Mouse (Mus musculus) brain, embryonic 14.5 days (tissue): ENCODE data around the gene Anapc2.

Experiments
- CTCF ChIP-seq: fragments of 200-500 bp; IDR thresholded peaks from 2 replicates; pipeline ENCODE4 v1.5.1; 2012; ENCODE audit warnings: inconsistent platforms, mild to moderate bottlenecking, moderate library complexity, borderline replicate concordance; ENCODE audit not compliant: insufficient read depth, insufficient read length; ENCODE audit errors: extremely low read depth
- POLR2A ChIP-seq: fragments of 200-500 bp; IDR thresholded peaks from 2 replicates; pipeline ENCODE4 v1.6.1; 2012; ENCODE audit warnings: mild to moderate bottlenecking, inconsistent platforms, borderline replicate concordance; ENCODE audit not compliant: poor library complexity, insufficient read depth, insufficient read length, severe bottlenecking; ENCODE audit errors: extremely low read depth

DNA sequence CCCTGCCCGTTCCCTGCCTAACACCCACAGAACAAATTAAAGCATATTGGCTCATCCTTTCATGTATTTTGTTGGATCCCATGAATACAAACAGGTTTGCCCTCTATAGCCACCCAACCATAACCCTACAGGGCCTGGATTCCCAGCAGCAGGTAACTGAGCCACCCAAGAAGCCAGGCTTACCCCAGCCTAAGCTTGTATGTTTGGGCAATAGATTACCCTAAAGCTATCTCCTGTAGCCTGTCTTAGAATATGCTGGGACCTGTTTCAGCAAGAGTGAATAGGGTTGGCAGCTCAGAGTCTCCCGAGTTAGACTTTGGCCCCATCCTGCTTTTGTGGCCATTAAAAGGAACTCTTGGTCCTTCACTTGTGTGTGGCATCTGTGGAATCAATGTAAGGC, 13.3 kb downstream of the Anapc2 start:
- TF ChIP-seq POLR2A (no peak), CTCF (no peak)
